9 mouse cellular contexts compared by ENCODE assay signal in genomic region chr2:72054280-72054679, GRCm38 (mm10).
DNase-seq lines count a peak whose midpoint lies in the region; ATAC-seq and TF ChIP-seq lines count a peak whose summit lies in the region.
"Had no signal": no experiment of that assay in that cellular context is flagged by ENCODE, and none has a peak within 500 bp of the region (broad histone marks: within the 10 kb centered on the region; RNA-seq: fewer than 3 reads in every experiment).

No protein-coding gene starts in this region.

- H3K9ac ChIP-seq in kidney, embryonic 15.5 days, result no peak overlapping the region
- H3K9ac ChIP-seq in stomach, postnatal 0 days (ENCODE audit: low read length), result no peak overlapping the region
- H3K9ac ChIP-seq: liver, embryonic 14.5 days had no signal

- intact Hi-C loops in left cerebral cortex, postnatal 25 days (cut with DNase I), result no loop called here

- TF ChIP-seq CTCF in cerebellum, adult 2 months (IDR thresholded peaks at IDR 0.05; ENCODE audit: borderline replicate concordance, insufficient read depth, low read depth, low read length), result no peak
- TF ChIP-seq CTCF in testis, adult 2 months (IDR thresholded peaks at IDR 0.05; ENCODE audit: control insufficient read depth, insufficient read depth, insufficient replicate concordance, low read depth, low read length), result no peak
- no peak for TF ChIP-seq CTCF in stomach, postnatal 0 days (IDR thresholded peaks at IDR 0.05; ENCODE audit: low read depth)

- H3K27me3 ChIP-seq in cerebellum, adult 2 months (ENCODE audit: control insufficient read depth, insufficient read depth, low read length), result no peaks in the 10 kb centered on the region
- H3K27me3 ChIP-seq in testis, adult 2 months (ENCODE audit: control insufficient read depth, insufficient read depth, low read length), result no peaks in the 10 kb centered on the region
- no peaks in the 10 kb centered on the region for H3K27me3 ChIP-seq in kidney, embryonic 15.5 days
- no peaks in the 10 kb centered on the region for H3K27me3 ChIP-seq in stomach, postnatal 0 days (ENCODE audit: control insufficient read depth, insufficient read depth, low read length)

- DNase-seq in cerebellum, adult 2 months, result peak; percentile 48 to 73
- DNase-seq in cerebellum, postnatal 4 days (ENCODE audit: low spot score in 2 of 2), result no peak
- DNase-seq in testis, postnatal 14 days (ENCODE audit: low spot score), result no peak
- no peak for DNase-seq in stomach, postnatal 0 days (ENCODE audit: low spot score)
- no peak for DNase-seq in left cerebral cortex, postnatal 25 days (ENCODE audit: low spot score in 2 of 2)
- no peak for DNase-seq in spleen, postnatal 4 days (ENCODE audit: low spot score in 2 of 2)

- no peaks in the 10 kb centered on the region for H3K36me3 ChIP-seq in testis, adult 2 months (ENCODE audit: control insufficient read depth, insufficient read depth, low read length)
- H3K36me3 ChIP-seq in kidney, embryonic 15.5 days, result no peaks in the 10 kb centered on the region
- H3K36me3 ChIP-seq in stomach, postnatal 0 days (ENCODE audit: control insufficient read depth, insufficient read depth, low read length), result no peaks in the 10 kb centered on the region

- H3K9me3 ChIP-seq in kidney, embryonic 15.5 days (replicated peaks), result no peaks in the 10 kb centered on the region
- H3K9me3 ChIP-seq in stomach, postnatal 0 days (ENCODE audit: control insufficient read depth, low read length), result no peaks in the 10 kb centered on the region

- no peak for ATAC-seq in kidney, embryonic 15.5 days (replicated peaks; ENCODE audit: low FRiP score)
- no peak for ATAC-seq in stomach, postnatal 0 days (ENCODE audit: low FRiP score, low TSS enrichment)

- TF ChIP-seq EP300 in stomach, postnatal 0 days (optimal IDR thresholded peaks at IDR 0.05), result no peak

- H3K4me2 ChIP-seq in kidney, embryonic 15.5 days, result peak overlapping the region; percentile 39
- H3K4me2 ChIP-seq in stomach, postnatal 0 days (replicated peaks; ENCODE audit: low read depth), result peak overlapping the region; percentile 27; the same call in 1 of the 2 replicates

- no peak for TF ChIP-seq POLR2A in cerebellum, adult 2 months (IDR thresholded peaks at IDR 0.05; ENCODE audit: borderline replicate concordance, insufficient read depth, low read length)
- no peak for TF ChIP-seq POLR2A in testis, adult 2 months (IDR thresholded peaks at IDR 0.05; ENCODE audit: control insufficient read depth, low read depth, low read length)

- peaks cover 10% of the 10 kb centered on the region for H3K4me1 ChIP-seq in cerebellum, adult 2 months (ENCODE audit: control insufficient read depth, insufficient read depth, low read length)
- H3K4me1 ChIP-seq in testis, adult 2 months (ENCODE audit: control insufficient read depth, insufficient read depth, low read length), result no peaks in the 10 kb centered on the region
- peaks cover 16% of the 10 kb centered on the region for H3K4me1 ChIP-seq in kidney, embryonic 15.5 days
- no peaks in the 10 kb centered on the region; the same call in 1 of the 2 replicates for H3K4me1 ChIP-seq in stomach, postnatal 0 days (replicated peaks; ENCODE audit: control insufficient read depth, insufficient read depth)

- WGBS in cerebellum, adult 2 months, result 13% methylated on average over 5 of the region's 5 CpGs
- WGBS in kidney, embryonic 15.5 days, result 73% methylated on average over 5 of the region's 5 CpGs
- 56% methylated on average over 5 of the region's 5 CpGs for WGBS in stomach, postnatal 0 days

- H3K27ac ChIP-seq in cerebellum, adult 2 months (ENCODE audit: insufficient read depth, low read length), result peak overlapping the region; percentile 43
- no peak overlapping the region for H3K27ac ChIP-seq in testis, adult 2 months (ENCODE audit: control insufficient read depth, insufficient read depth, low read depth, low read length)
- peak overlapping the region; percentile 65 for H3K27ac ChIP-seq in kidney, embryonic 15.5 days
- H3K27ac ChIP-seq in stomach, postnatal 0 days (replicated peaks), result peak overlapping the region; percentile 53
- H3K27ac ChIP-seq: liver, embryonic 14.5 days had no signal

- H3K4me3 ChIP-seq in cerebellum, adult 2 months (replicated peaks; ENCODE audit: insufficient read depth, low read depth, low read length), result peak overlapping the region; percentile 15
- H3K4me3 ChIP-seq in testis, adult 2 months (ENCODE audit: control insufficient read depth, low read depth, low read length), result peak overlapping the region; percentile 15
- H3K4me3 ChIP-seq in kidney, embryonic 15.5 days (replicated peaks), result peak overlapping the region; percentile 23
- 0 out of 2 replicates have a peak overlapping the region, but pooled peaks have one; percentile 10 for H3K4me3 ChIP-seq in stomach, postnatal 0 days (ENCODE audit: low read depth, low read length)

Comparison
In these comparisons a context has a peak if more than half of its experiments do, and no peak if none do; other contexts are left out.
1. DNase-seq: peak in cerebellum, adult 2 months (2 of 2); none in cerebellum, postnatal 4 days (0 of 2), testis, postnatal 14 days (single experiment), stomach, postnatal 0 days (single experiment), left cerebral cortex, postnatal 25 days (0 of 2) and spleen, postnatal 4 days (0 of 2).
2. Peak in every context shown above with its lines, with median percentiles within 50 percentile points of each other: H3K4me3 ChIP-seq.